In genomic region chrX:133931302-133932013, GRCm38 (mm10) we compare ENCODE assay signal across 8 mouse cellular contexts. TPM values are rescaled to one million over a fixed set of nuclear protein-coding genes. Genes with fewer than 3 reads are reported as not detected.
DNase-seq lines count a peak whose midpoint lies in the region; ATAC-seq and TF ChIP-seq lines count a peak whose summit lies in the region.

No protein-coding gene starts in this region.

- H3K4me2 ChIP-seq in hindbrain, embryonic 11.5 days (replicated peaks; ENCODE audit: low read depth, low read length), result no peak overlapping the region
- H3K4me2 ChIP-seq in hindbrain, embryonic 12.5 days (replicated peaks), result no peak overlapping the region

- no peaks in the 10 kb centered on the region for H3K9me3 ChIP-seq in hindbrain, embryonic 11.5 days (ENCODE audit: control insufficient read depth, low read length)
- H3K9me3 ChIP-seq in hindbrain, embryonic 12.5 days (replicated peaks), result no peaks in the 10 kb centered on the region

- intact Hi-C loops in left cerebral cortex, postnatal 36 days (cut with DNase I), result loop anchor here (2.0 kb wide), 1 partner anchor 87 kb away; no protein-coding TSS in a partner anchor

- peak; percentile 66 for TF ChIP-seq CTCF in Patski (IDR thresholded peaks at IDR 0.05)

- CTCF ChIA-PET in Patski (lab: Charles Lee), result interaction anchor here (0.9 to 2.0 kb wide), 5 partner anchors 11 to 88 kb away, joined by 3 to 8 read pairs (median 4); partner anchors contain the start of gene Srpx2

- peak; percentile 49 for DNase-seq in hindbrain, embryonic 11.5 days (ENCODE audit: low spot score)
- peak; percentile 66 for DNase-seq in CD4-positive, CD25-positive, alpha-beta regulatory T cell, adult 2 months (ENCODE audit: low read depth, low spot score)
- DNase-seq in Patski (ENCODE audit: low read depth, low spot score), result no peak
- peak; percentile 42 for DNase-seq in heart, postnatal 4 days
- DNase-seq in left cerebral cortex, postnatal 36 days (ENCODE audit: low spot score in 2 of 2), result peak; percentile 4 to 11
- peak; percentile 36 for DNase-seq in telencephalon, adult 2 months (ENCODE audit: low read depth, low spot score)
- no peak for DNase-seq in gastrocnemius, adult 8-10 months (ENCODE audit: low spot score in 2 of 2)

- H3K4me1 ChIP-seq in hindbrain, embryonic 11.5 days (replicated peaks; ENCODE audit: control insufficient read depth, insufficient read depth, low read length), result no peaks in the 10 kb centered on the region
- no peaks in the 10 kb centered on the region for H3K4me1 ChIP-seq in hindbrain, embryonic 12.5 days

- POLR2A ChIA-PET in Patski (lab: Charles Lee), result no interaction called here

- no peaks in the 10 kb centered on the region for H3K36me3 ChIP-seq in hindbrain, embryonic 11.5 days (ENCODE audit: control insufficient read depth, insufficient read depth, low read length)
- H3K36me3 ChIP-seq in hindbrain, embryonic 12.5 days, result no peaks in the 10 kb centered on the region

- in situ Hi-C loops in Patski (cut with MboI; ENCODE audit: low pct_unique_long_range_greater_than_20kb), result no loop called here

- WGBS in hindbrain, embryonic 11.5 days, result 68% methylated on average over 12 of the region's 12 CpGs
- 64% methylated on average over 12 of the region's 12 CpGs for WGBS in hindbrain, embryonic 12.5 days

- ATAC-seq in hindbrain, embryonic 11.5 days (ENCODE audit: low FRiP score), result no peak
- no peak for ATAC-seq in hindbrain, embryonic 12.5 days (ENCODE audit: low FRiP score)
- peak; percentile 21 for ATAC-seq in Patski

- H3K9ac ChIP-seq in hindbrain, embryonic 11.5 days (ENCODE audit: low read depth, low read length), result no peak overlapping the region
- no peak overlapping the region for H3K9ac ChIP-seq in hindbrain, embryonic 12.5 days

- H3K27me3 ChIP-seq in hindbrain, embryonic 11.5 days (ENCODE audit: control insufficient read depth, insufficient read depth, low read length), result no peaks in the 10 kb centered on the region
- 0 out of 2 replicates have a peak, but pooled peaks cover 2% of the 10 kb centered on the region for H3K27me3 ChIP-seq in hindbrain, embryonic 12.5 days
- H3K27me3 ChIP-seq in Patski, result peaks cover 41% of the 10 kb centered on the region

- no peak overlapping the region for H3K27ac ChIP-seq in hindbrain, embryonic 11.5 days (ENCODE audit: low read depth, low read length)
- no peak overlapping the region for H3K27ac ChIP-seq in hindbrain, embryonic 12.5 days

- no peak overlapping the region for H3K4me3 ChIP-seq in hindbrain, embryonic 11.5 days (ENCODE audit: low read depth, low read length)
- no peak overlapping the region for H3K4me3 ChIP-seq in hindbrain, embryonic 12.5 days

RNA-seq across cellular contexts. Expression of gene Srpx2, which starts 23.2 kb away (rescaled TPM):
- polyA plus RNA-seq in hindbrain, embryonic 11.5 days (2014; fragmentation: Nextera tagmentation; extraction: Ambion mirVana), result 1.0 and 1.4 TPM in 2 replicates
- 1.7 and 1.9 TPM in 2 replicates for polyA plus RNA-seq in hindbrain, embryonic 12.5 days (2016; fragmentation: Nextera tagmentation; extraction: Ambion mirVana)
- polyA plus RNA-seq in Patski (2021), result 4.9 TPM
- total RNA-seq in heart, postnatal 4 days (2021), result 10 to 100 TPM in 1 of 2 experiments, 1 to 10 TPM in 1; 10.0 to 10.4 TPM
- 1 to 10 TPM in 1 of 2 experiments, under 1 TPM in 1; 0.97 to 1.0 TPM for total RNA-seq in left cerebral cortex, postnatal 36 days (2021)
- 1 to 10 TPM; 1.1 to 2.8 (median 1.8) TPM for total RNA-seq in gastrocnemius, adult 8-10 months (2022)

RNA-seq across cellular contexts. Expression of gene Tspan6, which starts 33.2 kb away (rescaled TPM):
- polyA plus RNA-seq in hindbrain, embryonic 11.5 days (2014; fragmentation: Nextera tagmentation; extraction: Ambion mirVana), result 218 and 224 TPM in 2 replicates
- 202 and 204 TPM in 2 replicates for polyA plus RNA-seq in hindbrain, embryonic 12.5 days (2016; fragmentation: Nextera tagmentation; extraction: Ambion mirVana)
- polyA plus RNA-seq in Patski (2021), result 132 TPM
- 10 to 100 TPM; 47.2 to 49.9 TPM for total RNA-seq in heart, postnatal 4 days (2021)
- total RNA-seq in left cerebral cortex, postnatal 36 days (2021), result 10 to 100 TPM; 15.0 to 16.0 TPM
- total RNA-seq in gastrocnemius, adult 8-10 months (2022), result 1 to 10 TPM; 2.1 to 2.6 (median 2.3) TPM

RNA-seq across cellular contexts. Expression of gene Sytl4, which starts 50.2 kb away (rescaled TPM):
- polyA plus RNA-seq in hindbrain, embryonic 11.5 days (2014; fragmentation: Nextera tagmentation; extraction: Ambion mirVana), result 1.8 and 2.5 TPM in 2 replicates
- polyA plus RNA-seq in hindbrain, embryonic 12.5 days (2016; fragmentation: Nextera tagmentation; extraction: Ambion mirVana), result 1.6 and 2.2 TPM in 2 replicates
- 0.63 TPM for polyA plus RNA-seq in Patski (2021)
- total RNA-seq in heart, postnatal 4 days (2021), result 1 to 10 TPM; 2.5 to 3.7 TPM
- total RNA-seq in left cerebral cortex, postnatal 36 days (2021), result under 1 TPM; 0.27 to 0.54 TPM
- under 1 TPM; 0.29 to 0.96 (median 0.81) TPM for total RNA-seq in gastrocnemius, adult 8-10 months (2022)

Comparison
In these comparisons a context has a peak if more than half of its experiments do, and no peak if none do; other contexts are left out.
1. DNase-seq: peak in hindbrain, embryonic 11.5 days (single experiment), CD4-positive, CD25-positive, alpha-beta regulatory T cell, adult 2 months (single experiment), heart, postnatal 4 days (single experiment), left cerebral cortex, postnatal 36 days (2 of 2) and telencephalon, adult 2 months (single experiment); none in Patski (single experiment) and gastrocnemius, adult 8-10 months (0 of 2).
2. RNA of gene Tspan6, which starts 33.2 kb away (total RNA-seq): 47.2 to 49.9 TPM in heart, postnatal 4 days and 15.0 to 16.0 TPM in left cerebral cortex, postnatal 36 days; 2.1 to 2.6 TPM in gastrocnemius, adult 8-10 months; every median in the first group is over 4 times any median in the second.